Mouse (Mus musculus) lung, adult 2 months (tissue): ENCODE measurements at regions not wholly inside any gene's neighbourhood (a gene's known extent, or its start where the extent isn't known, plus 50 kb on each side); places are given as distances from the start of the nearest gene placed in this dataset.

ENCODE experiments used
- CTCF ChIP-seq: fragments of 200-500 bp; IDR thresholded peaks from 2 replicates; pipeline ENCODE4 v1.5.1; 2011; ENCODE audit warnings: mild to moderate bottlenecking, low read length, control low read depth; ENCODE audit not compliant: insufficient read depth
- POLR2A ChIP-seq: fragments of 200-500 bp; IDR thresholded peaks from 2 replicates; pipeline ENCODE4 v1.6.1; 2011; ENCODE audit warnings: low read depth, mild to moderate bottlenecking, control low read depth, low read length, borderline replicate concordance; ENCODE audit errors: extremely low read depth

- TF ChIP-seq CTCF = no peak
- no peak for TF ChIP-seq POLR2A
These were observed 294.4 kb downstream of the Eipr1 start for GRCm38 (mm10) chr12:29046009-29046408.
